Mouse (Mus musculus) CD4-positive helper T cell, adult 2 months (primary cell): ENCODE results near the gene Rce1.
"Not testable (repeated sequence)": the region's sequence is repeated elsewhere in the genome, so short reads cannot be mapped to it uniquely, and the experiment has no call there.

Experiments
- DNase-seq: peaks from one replicate; pipeline ENCODE4 v3.0.0-alpha.2; 2012; ENCODE audit warnings: low read depth, missing footprints, low spot score

Rce1 gene

GRCm38 (mm10) chr19:4613464-4614304, 11.8 kb downstream of the Rce1 start:
- no peak for DNase-seq

GRCm38 (mm10) chr19:4612181-4612961, 13.1 kb downstream of the Rce1 start:
- no peak for DNase-seq

GRCm38 (mm10) chr19:4610109-4610508, 15.3 kb downstream of the Rce1 start:
- no peak for DNase-seq

GRCm38 (mm10) chr19:4608511-4608910, 16.9 kb downstream of the Rce1 start:
- no peak for DNase-seq

- no peak for DNase-seq
Observed at GRCm38 (mm10) chr19:4607406-4607805, 18.0 kb downstream of the Rce1 start.

GRCm38 (mm10) chr19:4605654-4606053, 19.8 kb downstream of the Rce1 start:
- DNase-seq = no peak

- DNase-seq = peak; percentile 22
Observed at GRCm38 (mm10) chr19:4603801-4604723, 21.4 kb downstream of the Rce1 start.

GRCm38 (mm10) chr19:4602459-4602858, 23.0 kb downstream of the Rce1 start:
- no peak for DNase-seq

- no peak for DNase-seq
Observed at GRCm38 (mm10) chr19:4596071-4596470, 29.4 kb downstream of the Rce1 start.

- no peak for DNase-seq
Observed at GRCm38 (mm10) chr19:4593792-4594522, 31.5 kb downstream of the Rce1 start.

- peak; percentile 70 for DNase-seq
Observed at GRCm38 (mm10) chr19:4590025-4590424, 35.4 kb downstream of the Rce1 start.

- DNase-seq = no peak
Observed at GRCm38 (mm10) chr19:4589081-4589480, 36.4 kb downstream of the Rce1 start.

GRCm38 (mm10) chr19:4588430-4588829, 37.0 kb downstream of the Rce1 start:
- DNase-seq = no peak

- DNase-seq = no peak
Observed at GRCm38 (mm10) chr19:4587426-4587825, 38.0 kb downstream of the Rce1 start.

GRCm38 (mm10) chr19:4586783-4587182, 38.7 kb downstream of the Rce1 start:
- not testable (repeated sequence) for DNase-seq

GRCm38 (mm10) chr19:4583856-4584255, 41.6 kb downstream of the Rce1 start:
- DNase-seq = no peak

- DNase-seq = no peak
Observed at GRCm38 (mm10) chr19:4579296-4579695, 46.1 kb downstream of the Rce1 start.

- no peak for DNase-seq
Observed at GRCm38 (mm10) chr19:4578799-4579198, 46.6 kb downstream of the Rce1 start.

- DNase-seq = no peak
Observed at GRCm38 (mm10) chr19:4573241-4573640, 52.2 kb downstream of the Rce1 start.
